Mouse (Mus musculus) heart, postnatal 4 days (tissue): ENCODE data around the gene Ttll2. TPM values are rescaled to one million over a fixed set of nuclear protein-coding genes. Genes with fewer than 3 reads are reported as not detected.
"Not testable (repeated sequence)": the region's sequence is repeated elsewhere in the genome, so short reads cannot be mapped to it uniquely, and the experiment has no call there.

Source experiments
- DNase-seq: peaks from one replicate; pipeline ENCODE4 v3.0.0; 2021
- total RNA-seq, 2 experiments: library from RNA; stranded (reverse); gene quantifications; 2 replicates each; pipeline ENCODE4 v1.2.3; 2021

Gene Ttll2
- total RNA-seq, result not detected

DNA sequence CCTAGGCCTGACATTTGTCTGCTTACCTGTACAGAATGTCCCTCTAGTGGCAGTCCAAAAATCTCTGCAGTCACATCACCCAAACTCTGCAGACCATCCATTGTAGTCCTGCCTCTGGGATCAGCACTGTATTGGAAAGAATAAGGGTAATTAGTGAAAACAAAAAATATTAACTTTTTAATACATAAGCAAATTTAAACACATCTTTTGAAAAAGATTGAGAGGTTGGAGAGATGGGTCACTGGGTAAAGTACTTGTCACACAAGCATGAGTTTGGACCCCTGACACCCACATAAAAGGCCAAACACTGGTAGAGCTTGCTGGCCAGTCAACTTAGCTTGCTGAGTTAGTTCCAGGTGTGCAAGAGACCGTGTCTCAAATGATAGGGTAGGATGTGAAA is at the start of gene Ttll2:
Gene Ttll2 (minus strand): TSS at position 101 of the 400 bp plus-strand sequence.
- not testable (repeated sequence) for DNase-seq

DNA sequence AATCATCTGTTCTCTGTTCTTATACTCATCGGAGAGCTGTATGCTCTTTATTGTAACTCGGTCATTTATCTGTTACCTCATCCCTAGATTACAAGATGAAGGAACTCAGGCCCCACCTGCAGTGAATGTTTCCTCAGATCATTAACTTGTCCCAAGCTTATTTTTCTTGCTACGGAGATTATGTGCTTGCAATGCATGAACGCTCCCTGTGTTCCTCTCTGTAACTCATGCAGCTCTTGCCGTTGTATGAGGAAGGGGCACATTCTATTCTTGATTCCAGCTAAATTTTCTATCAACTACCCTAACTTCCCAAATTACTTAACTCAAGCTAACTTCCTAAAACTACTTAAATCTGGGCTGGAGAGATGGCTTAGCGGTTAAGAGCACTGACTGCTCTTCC is 47.3 kb upstream of the Ttll2 start:
- not testable (repeated sequence) for DNase-seq

GRCm38 (mm10) chr17:7398198-7398847 is 45.8 kb upstream of the Ttll2 start:
- DNase-seq, result not testable (repeated sequence)

DNA sequence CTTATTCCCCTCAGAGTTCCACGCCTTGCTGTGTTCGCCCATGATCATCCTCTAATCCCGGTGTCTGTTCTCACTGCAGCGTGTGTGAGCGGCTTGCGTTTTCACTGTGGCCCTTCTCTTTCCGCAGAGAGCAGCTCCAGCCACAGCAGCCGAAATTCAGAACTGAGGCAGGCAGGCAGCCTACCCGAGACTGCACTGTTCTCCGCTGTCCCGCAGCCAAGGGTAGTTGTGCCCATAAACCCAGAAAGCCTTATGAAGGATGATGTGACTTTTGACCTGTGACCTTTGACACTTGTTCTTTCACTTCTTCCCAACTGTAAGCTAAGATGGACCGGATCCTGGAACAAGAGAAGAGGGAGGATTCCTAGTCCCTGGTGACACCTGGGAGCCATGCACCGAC is 44.6 kb upstream of the Ttll2 start:
- DNase-seq, result not testable (repeated sequence)

DNA sequence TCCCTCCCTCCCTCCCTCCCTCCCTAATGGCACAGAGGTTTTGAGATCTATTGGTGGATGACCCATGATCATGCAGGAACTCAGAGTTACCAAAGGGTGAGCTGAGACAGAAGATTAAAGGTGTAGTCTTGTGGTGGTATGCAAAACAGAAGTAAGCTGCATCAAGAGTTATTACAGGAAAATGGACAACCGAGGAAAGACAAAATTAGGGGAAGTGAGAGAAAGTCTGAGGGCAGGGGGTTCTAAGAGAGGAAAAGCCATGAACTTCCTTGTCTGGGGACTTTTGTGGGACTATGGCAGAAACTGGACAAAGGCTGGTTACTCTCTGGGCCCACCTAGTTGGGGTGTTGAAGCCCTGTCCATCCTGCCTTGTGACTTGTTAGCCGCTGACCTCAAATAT is 43.8 kb upstream of the Ttll2 start:
- DNase-seq, result not testable (repeated sequence)

GRCm38 (mm10) chr17:7395671-7396070 is 43.2 kb upstream of the Ttll2 start:
- DNase-seq, result not testable (repeated sequence)

DNA sequence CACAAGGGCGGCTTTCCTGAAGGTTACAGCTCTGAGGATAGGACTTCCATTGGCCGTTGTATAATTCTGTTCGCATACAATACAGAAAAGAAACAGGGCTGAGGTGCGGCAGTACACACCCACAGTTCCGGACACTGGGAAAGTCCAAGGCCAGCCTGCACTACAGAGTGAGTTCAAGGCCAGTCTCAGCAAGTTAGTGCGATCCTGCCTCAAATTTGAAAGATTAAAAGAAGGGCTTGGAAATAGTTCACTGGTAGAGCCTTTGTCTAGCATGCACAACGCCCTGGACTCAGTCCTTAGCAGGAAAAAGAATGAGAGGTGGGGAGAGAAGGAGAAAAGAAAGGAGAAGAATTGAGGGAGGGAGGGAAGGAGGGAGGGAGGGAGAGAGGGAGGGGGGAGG is 42.6 kb upstream of the Ttll2 start:
- not testable (repeated sequence) for DNase-seq

DNA sequence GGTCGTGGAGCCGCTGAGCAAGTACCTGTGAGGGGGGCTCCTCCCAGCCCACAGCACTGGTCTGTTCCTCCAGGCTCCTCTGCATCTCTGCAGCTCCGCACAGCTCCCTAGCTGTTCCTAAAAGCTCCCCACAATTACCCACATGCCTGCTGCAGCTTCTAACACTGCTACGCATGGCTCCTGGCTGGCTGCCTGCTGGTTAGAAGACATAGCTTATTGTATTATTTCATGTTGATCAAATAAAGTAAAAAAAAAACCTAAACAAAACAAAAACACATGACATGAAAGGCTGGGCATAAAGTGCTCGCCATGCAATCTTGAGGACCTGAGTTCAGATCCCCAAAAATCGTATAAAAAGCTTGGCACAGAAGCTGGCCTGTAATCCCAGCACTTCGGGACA is 37.4 kb upstream of the Ttll2 start:
- not testable (repeated sequence) for DNase-seq

- DNase-seq, result not testable (repeated sequence)
Measured at GRCm38 (mm10) chr17:7388958-7389356, 36.5 kb upstream of the Ttll2 start.

DNA sequence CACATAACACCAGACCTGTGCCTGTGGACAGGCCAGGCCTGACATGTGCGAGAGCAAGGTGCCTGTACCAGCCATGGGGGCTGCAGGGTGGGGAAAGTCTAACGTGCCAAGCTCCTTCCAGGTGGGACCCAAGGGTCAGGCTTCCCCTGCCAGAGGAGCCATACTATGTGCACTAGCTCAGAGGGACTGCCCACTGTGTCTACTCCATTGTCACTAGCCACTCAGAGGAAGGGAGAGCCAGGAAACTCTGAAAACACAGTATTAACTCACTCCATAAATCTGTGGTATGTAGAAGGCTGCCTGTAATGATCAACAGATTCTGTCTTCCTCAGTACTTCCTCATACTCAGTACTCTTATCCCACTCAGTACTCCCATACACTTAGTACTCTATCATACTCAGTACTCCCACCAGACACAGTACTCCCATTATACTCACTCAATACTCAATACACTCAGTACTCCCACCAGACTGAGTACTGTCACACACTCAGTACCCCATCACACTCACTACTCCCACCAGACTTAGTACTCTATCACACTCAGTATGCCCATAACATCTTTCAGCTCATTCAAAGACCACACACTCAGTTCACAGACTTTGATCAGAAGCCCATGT is 36.0 kb upstream of the Ttll2 start:
- not testable (repeated sequence) for DNase-seq

GRCm38 (mm10) chr17:7386016-7386415 is 33.5 kb upstream of the Ttll2 start:
- DNase-seq, result not testable (repeated sequence)

DNA sequence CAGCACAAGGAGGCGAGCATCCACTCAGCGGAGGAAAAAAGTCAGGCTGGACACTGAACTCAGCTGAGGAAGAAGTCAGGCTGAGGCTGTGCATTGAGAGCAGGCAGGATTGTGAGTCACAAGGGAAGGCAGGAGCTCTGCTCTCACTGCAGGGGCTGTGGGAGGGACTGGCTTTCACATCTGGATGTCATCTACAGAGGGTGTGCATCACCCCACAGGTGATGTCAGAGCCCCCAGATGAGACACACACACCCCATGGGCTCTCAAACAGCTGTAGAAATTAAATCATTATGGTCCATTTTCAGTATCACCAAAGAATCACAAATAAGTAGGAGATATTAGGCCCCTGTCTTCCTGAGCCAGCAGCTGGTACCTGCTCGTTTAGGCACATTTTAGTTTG is 32.9 kb upstream of the Ttll2 start, which contains the start of gene Unc93a2:
Gene Unc93a2 (minus strand): TSS at position 101 of the 400 bp plus-strand sequence.
- DNase-seq, result not testable (repeated sequence)

DNA sequence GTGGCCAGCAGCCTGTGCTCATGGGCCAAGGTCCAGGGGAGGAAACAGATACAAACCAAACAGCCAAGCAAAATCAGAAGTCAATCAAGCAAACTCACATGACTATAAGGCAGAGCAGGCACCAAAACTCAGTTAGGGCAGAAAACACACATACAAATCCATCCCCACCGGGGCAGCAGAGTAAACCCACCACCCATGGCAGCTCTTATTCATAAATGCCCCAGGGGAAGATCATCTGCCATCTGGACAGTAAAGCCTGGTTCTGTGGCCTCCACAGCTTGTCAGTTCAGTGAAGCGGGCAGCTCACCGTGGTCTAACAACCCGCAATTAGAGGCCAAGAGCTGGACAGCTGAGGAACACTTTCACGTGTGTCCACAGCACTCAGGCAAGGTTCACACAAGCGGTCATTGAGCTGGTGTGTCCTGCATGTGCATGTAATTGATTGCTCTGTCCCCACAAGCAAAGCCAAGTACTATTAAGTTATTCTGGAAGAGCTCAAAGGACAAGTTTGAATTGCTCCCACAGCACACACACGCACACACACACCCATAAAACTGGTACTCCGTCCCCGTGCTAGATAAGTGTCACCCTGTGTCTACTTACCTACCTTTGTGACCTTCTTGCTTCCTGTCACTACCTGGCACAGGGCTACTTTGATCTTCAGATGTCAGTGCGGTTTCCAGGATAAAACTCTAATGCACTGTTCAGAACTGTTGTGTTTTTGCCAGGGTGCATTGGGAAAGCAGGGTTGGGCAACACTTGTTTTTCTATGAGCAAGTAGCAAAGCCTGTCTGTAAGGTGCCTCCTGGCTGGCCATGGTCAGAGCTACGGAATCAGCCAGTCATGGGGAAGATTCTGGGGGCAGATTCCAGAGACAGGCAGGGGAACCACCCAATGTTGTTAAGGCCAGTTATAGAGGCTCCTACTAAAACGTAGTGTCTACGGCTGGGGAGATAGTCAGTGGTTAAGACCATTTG is 31.0 kb upstream of the Ttll2 start:
- not testable (repeated sequence) for DNase-seq

- not testable (repeated sequence) for DNase-seq
Measured at GRCm38 (mm10) chr17:7382711-7383110, 30.2 kb upstream of the Ttll2 start.

- DNase-seq, result not testable (repeated sequence)
Measured at GRCm38 (mm10) chr17:7377907-7378306, 25.4 kb upstream of the Ttll2 start.

DNA sequence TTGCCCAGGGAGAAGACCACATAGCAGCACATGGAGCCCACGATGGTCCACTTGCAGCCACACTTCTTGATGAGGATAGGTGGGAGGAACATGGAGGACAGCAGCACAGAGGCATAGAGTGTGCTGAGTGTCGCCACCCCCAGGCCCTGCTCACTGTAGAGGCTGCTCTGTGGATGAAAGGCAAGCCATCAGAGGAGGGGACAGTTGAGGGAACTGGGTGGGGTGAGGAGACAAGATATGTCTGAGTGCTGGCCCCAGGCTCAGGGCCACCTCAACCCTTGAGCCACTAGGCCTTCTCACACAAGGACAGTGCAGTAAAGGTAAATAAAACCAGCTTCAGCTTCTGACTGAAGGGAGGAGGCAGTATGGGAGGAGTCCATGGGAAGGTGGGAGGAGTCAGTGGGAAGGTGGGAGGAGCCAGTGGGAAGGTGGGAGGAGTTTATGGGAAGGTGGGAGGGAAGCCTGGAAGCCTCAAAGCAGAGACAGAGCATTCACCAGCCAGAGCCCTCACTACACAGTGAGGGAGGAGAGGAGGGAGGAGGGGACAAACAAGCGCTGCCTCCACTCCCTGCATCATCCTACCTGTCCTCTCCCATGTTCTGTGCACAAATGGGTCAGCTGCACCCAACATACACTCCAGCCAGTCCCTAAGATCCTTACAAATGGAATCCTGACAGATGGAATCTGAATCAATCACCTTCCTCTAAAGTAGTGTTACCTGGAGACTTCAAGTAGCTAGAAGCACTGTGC is 24.6 kb upstream of the Ttll2 start:
- not testable (repeated sequence) for DNase-seq

DNA sequence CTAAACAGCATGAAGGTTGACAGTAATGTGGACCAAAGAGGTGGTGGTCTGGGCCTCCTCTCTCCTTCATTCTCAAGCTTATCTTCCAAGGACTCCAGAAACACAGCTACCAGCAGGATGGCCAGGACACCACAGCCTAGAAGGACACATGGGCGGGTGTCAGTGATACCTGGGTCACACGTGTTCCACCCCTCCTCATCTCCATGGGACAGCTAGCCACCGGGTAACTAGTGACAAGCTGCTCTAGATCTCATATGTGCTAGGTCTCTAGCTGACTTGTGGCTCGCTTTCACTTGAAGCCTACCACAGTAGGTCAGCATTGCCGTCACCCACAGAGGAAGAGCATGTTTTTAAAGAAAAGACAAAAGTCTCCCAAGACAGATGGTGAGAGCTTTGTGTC is 19.4 kb upstream of the Ttll2 start, which contains the start of gene Gm49630:
Gene Gm49630 (minus strand): TSS at position 101 of the 400 bp plus-strand sequence.
- not testable (repeated sequence) for DNase-seq

DNA sequence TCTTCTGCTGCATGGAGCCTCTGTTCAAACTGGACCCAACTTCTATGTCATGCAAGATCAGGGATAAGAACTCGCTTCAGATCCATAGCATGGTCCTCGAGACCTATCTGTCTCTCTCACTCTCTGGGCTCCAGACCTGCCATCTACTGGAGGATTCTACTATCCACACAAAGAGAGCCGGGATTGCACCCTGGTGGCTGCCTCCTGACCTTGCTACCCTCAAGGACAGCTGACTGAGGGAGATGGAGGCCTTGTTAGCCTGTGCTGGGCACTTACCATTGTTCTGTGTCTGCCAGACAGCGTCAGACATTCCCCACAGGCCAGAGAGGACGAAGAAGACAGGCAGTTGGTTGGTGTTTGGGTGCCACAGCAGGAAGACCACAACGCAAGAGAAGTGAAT is 16.9 kb upstream of the Ttll2 start:
- DNase-seq, result not testable (repeated sequence)

DNA sequence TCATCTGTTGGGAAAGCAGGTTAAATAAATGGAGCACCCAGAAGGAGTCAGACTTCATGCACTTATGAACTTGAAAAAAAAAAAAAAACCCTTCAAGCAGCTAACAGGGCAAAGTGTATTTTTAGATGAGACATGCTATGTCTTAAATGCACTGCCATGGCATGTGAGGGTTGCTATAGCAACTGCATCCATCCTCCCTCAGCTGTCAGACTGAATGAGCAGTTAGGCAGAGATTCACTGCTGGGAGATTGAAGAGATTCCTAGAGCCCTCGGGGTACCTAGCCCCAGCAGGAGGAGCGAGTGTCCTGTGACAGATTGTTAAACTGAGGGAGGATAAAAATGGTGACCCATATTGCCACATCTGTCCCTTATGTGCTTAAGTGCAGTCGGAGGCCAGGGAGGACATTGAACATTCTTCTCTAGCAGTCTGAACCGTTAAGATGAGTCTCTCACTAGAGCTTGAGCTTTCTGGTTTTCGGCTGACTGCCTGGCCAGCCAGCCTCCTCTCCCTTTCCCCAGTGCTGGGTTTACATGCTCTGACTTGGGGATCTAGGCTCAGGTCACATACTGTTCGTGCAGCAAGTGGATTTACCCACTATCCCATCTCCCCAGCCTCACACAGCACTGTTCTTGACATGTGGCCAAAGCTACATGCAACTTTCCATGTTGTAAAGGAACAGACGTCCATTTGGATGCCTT is 14.3 kb upstream of the Ttll2 start:
- DNase-seq, result not testable (repeated sequence)

DNA sequence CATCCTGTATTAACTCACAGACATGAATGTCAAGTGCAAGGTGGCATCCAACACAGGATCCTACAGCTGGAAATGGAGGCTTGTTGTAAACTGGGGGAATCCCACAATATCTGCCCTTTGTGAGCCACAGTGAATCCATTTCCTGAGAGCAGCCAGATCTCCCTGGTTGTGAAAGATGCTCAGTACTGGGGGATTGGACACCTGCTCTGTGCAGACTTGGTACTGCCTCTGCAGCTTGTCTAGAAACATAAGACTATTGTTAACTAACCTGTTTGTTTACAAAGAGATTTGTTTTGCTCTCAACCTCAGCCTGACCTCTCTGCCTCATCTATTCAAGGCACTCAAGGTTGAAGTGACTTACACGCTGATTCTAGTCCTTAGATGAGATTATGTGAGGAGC is 13.8 kb upstream of the Ttll2 start:
- DNase-seq, result not testable (repeated sequence)

DNA sequence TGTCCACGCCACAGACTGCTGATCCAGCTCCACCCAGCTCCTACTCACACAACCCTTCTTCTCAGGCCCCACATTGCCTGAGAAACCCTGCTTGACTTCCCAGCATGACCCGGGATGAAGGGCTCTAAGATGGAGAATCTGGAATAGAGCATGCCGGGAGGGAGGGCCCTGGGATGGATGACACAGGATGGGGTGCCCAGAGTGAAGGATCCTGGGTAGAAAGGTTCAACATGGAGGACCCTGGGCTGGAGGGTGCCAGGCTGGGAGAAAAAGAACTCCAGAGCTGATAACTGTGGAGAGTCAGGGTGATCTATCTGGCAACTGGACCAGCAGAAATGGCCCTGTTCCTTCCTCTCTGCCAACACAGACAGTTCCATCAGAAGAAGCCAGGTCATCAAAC is 13.1 kb upstream of the Ttll2 start:
- not testable (repeated sequence) for DNase-seq
